Mouse (Mus musculus) gastrocnemius, postnatal 14 days (tissue): ENCODE measurements around the gene Hoxc6. TPM values are rescaled to one million over a fixed set of nuclear protein-coding genes. Genes with fewer than 3 reads are reported as not detected.

Experiments
- DNase-seq: peaks from one replicate; pipeline ENCODE4 v3.0.0; 2021; ENCODE audit warnings: mixed read lengths
- intact Hi-C: fragments of 180-260 bp; cut with DNase I; formaldehyde crosslinking; loops from one replicate; pipeline ENCODE4 v1.15.1; 2025; ENCODE audit warnings: low total_unique reads
- long read RNA-seq, 2 experiments: library from polyadenylated mRNA; stranded (forward); transcript quantifications; one replicate each; pipeline ENCODE4 v2.0.0; 2021
- total RNA-seq, 2 experiments: library from RNA; stranded (reverse); gene quantifications; 2 replicates each; pipeline ENCODE4 v1.2.3; 2021

The Hoxc6 gene
- 1 to 10 TPM; 5.2 to 5.9 TPM for total RNA-seq
- long read RNA-seq, experiment 1, partial matches to known transcripts = 0 of 1 reads
- long read RNA-seq, experiment 1, other reads (novel, unspliced or antisense) = 1 of 1 reads
- long read RNA-seq, experiment 2, partial matches to known transcripts = 0 of 2 reads
- long read RNA-seq, experiment 2, other reads (novel, unspliced or antisense) = 1 of 2 reads

- DNase-seq = no peak
- intact Hi-C loops = no loop called here
Observed at GRCm38 (mm10) chr15:102997939-102998355, at the start of gene Hoxc6. Gene Hoxc6 (plus strand): TSS chr15:102998257.

- no peak for DNase-seq
- intact Hi-C loops = no loop called here
Observed at GRCm38 (mm10) chr15:102948842-102949241, 49.2 kb upstream of the Hoxc6 start.

GRCm38 (mm10) chr15:102949696-102950095, 48.4 kb upstream of the Hoxc6 start:
- DNase-seq = no peak
- intact Hi-C loops = no loop called here

GRCm38 (mm10) chr15:102950877-102951276, 47.2 kb upstream of the Hoxc6 start:
- intact Hi-C loops = no loop called here

GRCm38 (mm10) chr15:102953561-102953960, 44.5 kb upstream of the Hoxc6 start:
- intact Hi-C loops = no loop called here
- peak; percentile 48 for DNase-seq

More at GRCm38 (mm10) chr15:102950877-102951276, 47.2 kb upstream of the Hoxc6 start:
- DNase-seq = no peak

GRCm38 (mm10) chr15:102954192-102955006, 43.7 kb upstream of the Hoxc6 start, which contains the start of gene Hoxc11:
Gene Hoxc11 (plus strand): TSS chr15:102954427.
- peak; percentile 50 for DNase-seq

GRCm38 (mm10) chr15:102955007-102955382, 43.1 kb upstream of the Hoxc6 start:
- peak; percentile 74 for DNase-seq
- intact Hi-C loops = no loop called here

More at GRCm38 (mm10) chr15:102954192-102955006, 43.7 kb upstream of the Hoxc6 start, which contains the start of gene Hoxc11:
- intact Hi-C loops = no loop called here

- intact Hi-C loops = no loop called here
Observed at GRCm38 (mm10) chr15:102955833-102956640, 42.0 kb upstream of the Hoxc6 start.

GRCm38 (mm10) chr15:102956906-102957305, 41.2 kb upstream of the Hoxc6 start:
- peak; percentile 7 for DNase-seq
- intact Hi-C loops = no loop called here

More at GRCm38 (mm10) chr15:102955833-102956640, 42.0 kb upstream of the Hoxc6 start:
- DNase-seq = peak; percentile 50

- peak; percentile 14 for DNase-seq
- intact Hi-C loops = no loop called here
Observed at GRCm38 (mm10) chr15:102959663-102960191, 38.3 kb upstream of the Hoxc6 start.

GRCm38 (mm10) chr15:102961728-102962127, 36.3 kb upstream of the Hoxc6 start:
- no peak for DNase-seq
- intact Hi-C loops = no loop called here

GRCm38 (mm10) chr15:102962492-102962891, 35.6 kb upstream of the Hoxc6 start:
- DNase-seq = peak; percentile 5
- intact Hi-C loops = no loop called here

- intact Hi-C loops = no loop called here
- DNase-seq = peak; percentile 30
Observed at GRCm38 (mm10) chr15:102963259-102963658, 34.8 kb upstream of the Hoxc6 start.

- DNase-seq = peak; percentile 84
Observed at GRCm38 (mm10) chr15:102963671-102964640, 34.1 kb upstream of the Hoxc6 start.

GRCm38 (mm10) chr15:102965003-102965891, 32.8 kb upstream of the Hoxc6 start:
- DNase-seq = peak; percentile 12
- intact Hi-C loops = no loop called here

More at GRCm38 (mm10) chr15:102963671-102964640, 34.1 kb upstream of the Hoxc6 start:
- intact Hi-C loops = no loop called here

GRCm38 (mm10) chr15:102965892-102966775, 31.9 kb upstream of the Hoxc6 start:
- DNase-seq = peak; percentile 97
- intact Hi-C loops = no loop called here
